Mouse (Mus musculus) left cerebral cortex, adult 2 months (tissue): ENCODE measurements around the gene Tmem131l. TPM values are rescaled to one million over a fixed set of nuclear protein-coding genes. Genes with fewer than 3 reads are reported as not detected.

Source experiments
- DNase-seq, 2 experiments: peaks; one replicate each; pipeline ENCODE4 v3.0.0; 2021 to 2022; ENCODE audit warnings: low spot score in 2 of 2, mixed read lengths in 1 of 2; ENCODE audit errors: extremely low spot score in 1 of 2
- H3K27ac ChIP-seq: fragments of 200-600 bp; 2 replicates; pipeline ENCODE4 v1.8.1; 2022
- H3K4me3 ChIP-seq: fragments of 200-600 bp; 2 replicates; pipeline ENCODE4 v1.8.1; 2022
- CTCF ChIP-seq: fragments of 200-600 bp; IDR thresholded peaks from 2 replicates; pipeline ENCODE4 v1.8.1; 2022; ENCODE audit warnings: antibody characterized with exemption, mild to moderate bottlenecking, moderate library complexity
- intact Hi-C: fragments of 180-260 bp; cut with DNase I; formaldehyde crosslinking; loops from one replicate; pipeline ENCODE4 v1.15.1; 2025
- total RNA-seq, 2 experiments: library from RNA; stranded (reverse); gene quantifications; 2 replicates each; pipeline ENCODE4 v1.2.3; 2021

Tmem131l gene
- total RNA-seq, 2 experiments from 2014 or later, result 21.7 to 24.9 TPM

- no peak for DNase-seq
- Histone ChIP-seq H3K4me3 (no peak overlapping the region), H3K27ac (no peak overlapping the region)
- no peak for TF ChIP-seq CTCF
- intact Hi-C loops, result no loop called here
Measured at GRCm38 (mm10) chr3:83864064-83864548, 175.9 kb downstream of the Tmem131l start.

- intact Hi-C loops, result no loop called here
- TF ChIP-seq CTCF, result no peak
- peak; percentile 14 to 24 for DNase-seq
- Histone ChIP-seq H3K27ac (0 out of 2 replicates have a peak overlapping the region, but pooled peaks have one; percentile 38), H3K4me3 (no peak overlapping the region)
Measured at GRCm38 (mm10) chr3:83862956-83863355, 177.0 kb downstream of the Tmem131l start.

GRCm38 (mm10) chr3:83859595-83859994, 180.4 kb downstream of the Tmem131l start:
- DNase-seq, result no peak

GRCm38 (mm10) chr3:83859071-83859470, 180.9 kb downstream of the Tmem131l start:
- TF ChIP-seq CTCF, result no peak
- H3K27ac ChIP-seq, result no peak overlapping the region
- intact Hi-C loops, result no loop called here
- DNase-seq, result no peak
- H3K4me3 ChIP-seq, result no peak overlapping the region

More at GRCm38 (mm10) chr3:83859595-83859994, 180.4 kb downstream of the Tmem131l start:
- intact Hi-C loops, result no loop called here
- Histone ChIP-seq H3K4me3 (no peak overlapping the region), H3K27ac (no peak overlapping the region)
- no peak for TF ChIP-seq CTCF

- Histone ChIP-seq H3K27ac (no peak overlapping the region), H3K4me3 (no peak overlapping the region)
- DNase-seq, result no peak
- intact Hi-C loops, result no loop called here
- TF ChIP-seq CTCF, result no peak
Measured at GRCm38 (mm10) chr3:83857621-83858020, 182.4 kb downstream of the Tmem131l start.

GRCm38 (mm10) chr3:83855643-83856042, 184.3 kb downstream of the Tmem131l start:
- no peak for DNase-seq
- intact Hi-C loops, result no loop called here
- no peak overlapping the region for H3K27ac ChIP-seq
- no peak for TF ChIP-seq CTCF
- H3K4me3 ChIP-seq, result no peak overlapping the region

GRCm38 (mm10) chr3:83849341-83849740, 190.6 kb downstream of the Tmem131l start:
- no peak for TF ChIP-seq CTCF
- Histone ChIP-seq H3K27ac (no peak overlapping the region), H3K4me3 (no peak overlapping the region)
- intact Hi-C loops, result no loop called here
- no peak for DNase-seq

Other genes with a start within 250 kb of the Tmem131l start
- under 1 TPM; 0.44 to 0.72 TPM for gene Tlr2, start 198.4 kb downstream of the Tmem131l start, total RNA-seq
- under 1 TPM; 0.68 to 0.96 TPM for gene Mnd1, start 115.6 kb upstream of the Tmem131l start, total RNA-seq
- gene Gm6525, start 133.9 kb upstream of the Tmem131l start, total RNA-seq, result not detected